Mouse (Mus musculus) layer of hippocampus, postnatal 25 days (tissue): ENCODE measurements around the gene Kcnq5. TPM values are rescaled to one million over a fixed set of nuclear protein-coding genes. Genes with fewer than 3 reads are reported as not detected.
"Not testable (repeated sequence)": the region's sequence is repeated elsewhere in the genome, so short reads cannot be mapped to it uniquely, and the experiment has no call there.

Experiments
- DNase-seq, 2 experiments: peaks; one replicate each; pipeline ENCODE4 v3.0.0; 2022; ENCODE audit warnings: mixed read lengths in 2 of 2, low spot score in 1 of 2; ENCODE audit errors: extremely low spot score in 1 of 2
- total RNA-seq, 2 experiments: library from RNA; stranded (reverse); gene quantifications; 2 replicates each; pipeline ENCODE4 v1.2.3; 2021

Gene Kcnq5
- total RNA-seq, 2 experiments from 2014 or later = 56.7 to 57.3 TPM

DNA sequence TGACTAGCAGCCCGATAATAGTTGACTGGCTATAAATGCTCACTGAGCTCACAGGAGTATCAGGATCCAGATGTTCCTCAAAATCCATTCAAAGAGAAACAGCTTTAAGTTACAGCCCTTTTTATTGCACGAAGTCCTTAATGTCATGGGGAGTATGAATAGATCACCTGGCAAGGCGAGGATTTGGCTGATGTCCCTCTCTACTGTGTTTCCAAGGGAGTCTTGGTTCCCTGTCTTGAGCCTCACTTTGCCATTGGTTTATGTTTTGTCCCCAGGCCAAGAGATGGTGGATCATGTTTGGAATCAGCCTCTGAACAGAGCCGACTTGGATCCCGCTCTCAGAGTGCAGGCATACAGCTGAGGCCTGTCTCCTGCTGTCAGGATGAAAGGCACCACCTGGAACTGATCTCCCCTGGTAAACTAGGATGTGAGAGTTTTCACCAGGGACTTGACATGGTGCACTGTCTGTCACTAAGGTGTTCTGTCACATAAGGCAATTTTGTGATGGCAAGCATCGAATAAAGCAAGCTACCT lies 570.5 kb downstream of the Kcnq5 start:
- no peak for DNase-seq

DNA sequence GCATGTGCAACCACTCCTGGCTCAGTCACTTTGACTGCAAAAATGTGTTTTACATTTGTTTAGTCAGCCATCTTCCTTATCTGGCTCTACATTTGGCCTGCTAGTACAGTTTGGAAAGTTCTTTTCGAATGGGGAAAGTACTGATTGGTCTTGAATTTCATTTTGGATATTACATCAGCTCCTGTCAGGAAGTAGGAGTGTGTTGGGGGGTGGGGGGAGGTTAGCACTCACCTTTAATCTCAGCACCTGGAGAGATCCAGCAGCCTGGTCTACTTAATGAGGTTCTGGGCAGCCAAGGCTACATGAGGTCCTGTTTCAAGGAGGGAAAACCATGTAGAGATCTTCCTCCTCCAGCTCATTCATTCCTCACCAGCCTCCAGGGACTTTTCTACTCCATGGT lies 578.5 kb downstream of the Kcnq5 start, which contains the start of gene Khdc1b:
TSS of gene Khdc1b (plus strand) at position 301 of the 400 bp plus-strand sequence.
- DNase-seq = no peak

DNA sequence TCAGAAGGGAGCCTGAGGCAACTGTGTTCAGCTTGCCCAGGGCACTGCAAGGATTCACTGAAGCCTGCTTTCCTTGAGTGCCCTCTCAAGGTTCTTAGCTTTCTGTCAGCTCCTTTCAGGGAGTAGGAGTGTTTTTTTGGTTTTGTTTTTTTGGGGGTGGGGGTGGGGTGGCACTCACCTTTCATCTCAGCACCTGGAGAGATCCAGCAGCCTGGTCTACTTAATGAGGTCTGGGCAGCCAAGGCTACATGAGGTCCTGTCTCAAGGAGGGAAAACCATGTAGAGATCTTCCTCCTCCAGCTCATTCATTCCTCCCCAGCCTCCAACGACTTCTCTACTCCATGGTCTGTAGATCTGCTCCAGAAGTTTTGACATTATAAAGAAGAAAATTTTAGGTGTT lies 593.7 kb downstream of the Kcnq5 start, which contains the start of gene Khdc1c:
TSS of gene Khdc1c (plus strand) at position 301 of the 400 bp plus-strand sequence.
- not testable (repeated sequence) for DNase-seq

DNA sequence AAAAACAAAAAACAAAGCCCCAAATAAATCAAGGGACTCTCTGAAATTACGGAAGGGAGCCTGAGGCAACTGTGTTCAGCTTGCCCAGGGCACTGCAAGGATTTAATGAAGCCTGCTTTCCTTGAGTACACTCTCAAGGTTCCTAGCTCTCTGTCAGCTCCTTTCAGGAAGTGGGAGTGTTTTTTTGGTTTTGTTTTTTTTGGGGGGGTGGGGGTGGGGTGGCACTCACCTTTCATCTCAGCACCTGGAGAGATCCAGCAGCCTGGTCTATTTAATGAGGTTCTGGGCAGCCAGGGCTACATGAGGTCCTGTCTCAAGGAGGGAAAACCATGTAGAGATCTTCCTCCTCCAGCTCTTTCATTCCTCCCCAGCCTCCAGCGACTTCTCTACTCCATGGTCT lies 612.4 kb downstream of the Kcnq5 start, which contains the start of gene Khdc1a:
TSS of gene Khdc1a (plus strand) at position 301 of the 400 bp plus-strand sequence.
- DNase-seq = no peak
